11 mouse cellular contexts compared by ENCODE assay signal in genomic region chr2:166148672-166149332, GRCm38 (mm10). TPM values are rescaled to one million over a fixed set of nuclear protein-coding genes. Genes with fewer than 3 reads are reported as not detected.
DNase-seq lines count a peak whose midpoint lies in the region; ATAC-seq and TF ChIP-seq lines count a peak whose summit lies in the region.
"Had no signal": no experiment of that assay in that cellular context is flagged by ENCODE, and none has a peak within 500 bp of the region (broad histone marks: within the 10 kb centered on the region; RNA-seq: fewer than 3 reads in every experiment).

No protein-coding gene starts in this region.

- H3K4me1 ChIP-seq in midbrain, embryonic 12.5 days: peaks cover 63% of the 10 kb centered on the region
- peaks cover 29% of the 10 kb centered on the region for H3K4me1 ChIP-seq in midbrain, embryonic 16.5 days (ENCODE audit: control insufficient read depth, insufficient read depth, low read length)
- H3K4me1 ChIP-seq in heart, embryonic 16.5 days (ENCODE audit: control insufficient read depth, insufficient read depth, low read length): peaks cover 90% of the 10 kb centered on the region
- peaks cover 70% of the 10 kb centered on the region for H3K4me1 ChIP-seq in stomach, embryonic 16.5 days (ENCODE audit: control insufficient read depth, insufficient read depth, low read length)

- intact Hi-C loops in gastrocnemius, adult 2 months (cut with DNase I): no loop called here

- no peak overlapping the region for H3K4me2 ChIP-seq in midbrain, embryonic 12.5 days (replicated peaks)
- no peak overlapping the region for H3K4me2 ChIP-seq in midbrain, embryonic 16.5 days (ENCODE audit: low read length)
- H3K4me2 ChIP-seq in heart, embryonic 16.5 days (ENCODE audit: low read depth, low read length): peak overlapping the region; percentile 11; the same call in 1 of the 2 replicates
- H3K4me2 ChIP-seq in stomach, embryonic 16.5 days (ENCODE audit: low read depth, low read length): peak overlapping the region; percentile 16

- peak overlapping the region; percentile 32 for H3K27ac ChIP-seq in gastrocnemius, adult 2 months
- peak overlapping the region; percentile 25; the same call in 1 of the 2 replicates for H3K27ac ChIP-seq in midbrain, embryonic 12.5 days (replicated peaks)
- no peak overlapping the region for H3K27ac ChIP-seq in midbrain, embryonic 16.5 days (ENCODE audit: low read length)
- peak overlapping the region; percentile 73 for H3K27ac ChIP-seq in heart, embryonic 16.5 days (ENCODE audit: low read length)
- H3K27ac ChIP-seq in stomach, embryonic 16.5 days (ENCODE audit: low read length): peak overlapping the region; percentile 78

- no peaks in the 10 kb centered on the region for H3K9me3 ChIP-seq in midbrain, embryonic 12.5 days
- no peaks in the 10 kb centered on the region for H3K9me3 ChIP-seq in midbrain, embryonic 16.5 days (replicated peaks; ENCODE audit: control insufficient read depth, low read length, poor library complexity, severe bottlenecking)
- H3K9me3 ChIP-seq in heart, embryonic 16.5 days (replicated peaks; ENCODE audit: control insufficient read depth, low read length): no peaks in the 10 kb centered on the region
- no peaks in the 10 kb centered on the region for H3K9me3 ChIP-seq in stomach, embryonic 16.5 days (replicated peaks; ENCODE audit: control insufficient read depth, low read length)

- no peak overlapping the region for H3K9ac ChIP-seq in midbrain, embryonic 12.5 days (replicated peaks)
- no peak overlapping the region for H3K9ac ChIP-seq in midbrain, embryonic 16.5 days (ENCODE audit: low read depth, low read length)
- peak overlapping the region; percentile 47 for H3K9ac ChIP-seq in heart, embryonic 16.5 days (ENCODE audit: low read length)
- H3K9ac ChIP-seq in stomach, embryonic 16.5 days (ENCODE audit: low read length): peak overlapping the region; percentile 57

- DNase-seq in gastrocnemius, adult 2 months: no peak
- no peak for DNase-seq in gastrocnemius, adult 18-20 months (ENCODE audit: low spot score)
- no peak for DNase-seq in cerebellum, postnatal 25 days
- no peak for DNase-seq in adrenal gland, adult 18-20 months (ENCODE audit: low spot score in 2 of 2)
- DNase-seq: cerebellum, adult 9-10 months; gastrocnemius, postnatal 25 days; retina, postnatal 1 day had no signal

- no peak for ATAC-seq in midbrain, embryonic 12.5 days (ENCODE audit: low FRiP score, low read depth)
- no peak for ATAC-seq in midbrain, embryonic 16.5 days
- no peak for ATAC-seq in heart, embryonic 16.5 days (replicated peaks; ENCODE audit: extremely low read depth, insufficient read depth, low FRiP score)
- no peak for ATAC-seq in stomach, embryonic 16.5 days (ENCODE audit: insufficient read depth, low FRiP score)

- WGBS in midbrain, embryonic 12.5 days: 53% methylated on average over 13 of the region's 13 CpGs
- WGBS in midbrain, embryonic 16.5 days: 52% methylated on average over 13 of the region's 13 CpGs
- 28% methylated on average over 13 of the region's 13 CpGs for WGBS in heart, embryonic 16.5 days
- WGBS in stomach, embryonic 16.5 days: 22% methylated on average over 13 of the region's 13 CpGs

- no peak overlapping the region for H3K4me3 ChIP-seq in gastrocnemius, adult 2 months
- no peak overlapping the region for H3K4me3 ChIP-seq in midbrain, embryonic 12.5 days
- H3K4me3 ChIP-seq in midbrain, embryonic 16.5 days (ENCODE audit: low read depth, low read length): no peak overlapping the region
- no peak overlapping the region for H3K4me3 ChIP-seq in heart, embryonic 16.5 days (ENCODE audit: low read length)
- no peak overlapping the region for H3K4me3 ChIP-seq in stomach, embryonic 16.5 days (replicated peaks; ENCODE audit: low read length)

- no peak for TF ChIP-seq CTCF in gastrocnemius, adult 2 months (IDR thresholded peaks at IDR 0.05)

- H3K27me3 ChIP-seq in midbrain, embryonic 12.5 days: peaks cover 25% of the 10 kb centered on the region
- H3K27me3 ChIP-seq in midbrain, embryonic 16.5 days (ENCODE audit: control insufficient read depth, insufficient read depth, low read depth, low read length): 0 out of 2 replicates have a peak, but pooled peaks cover 4% of the 10 kb centered on the region
- no peaks in the 10 kb centered on the region for H3K27me3 ChIP-seq in heart, embryonic 16.5 days (ENCODE audit: control insufficient read depth, insufficient read depth, low read length)
- H3K27me3 ChIP-seq in stomach, embryonic 16.5 days (ENCODE audit: control insufficient read depth, insufficient read depth, low read length): no peaks in the 10 kb centered on the region

- no peaks in the 10 kb centered on the region for H3K36me3 ChIP-seq in midbrain, embryonic 12.5 days
- no peaks in the 10 kb centered on the region for H3K36me3 ChIP-seq in midbrain, embryonic 16.5 days (ENCODE audit: control insufficient read depth, insufficient read depth, low read length)
- H3K36me3 ChIP-seq in heart, embryonic 16.5 days (ENCODE audit: control insufficient read depth, insufficient read depth): no peaks in the 10 kb centered on the region
- no peaks in the 10 kb centered on the region for H3K36me3 ChIP-seq in stomach, embryonic 16.5 days (ENCODE audit: control insufficient read depth, insufficient read depth, low read length)

RNA-seq across cellular contexts. Expression of gene Sulf2, which starts 6.7 kb away (rescaled TPM):
- 10 to 100 TPM in 1 of 2 experiments, 1 to 10 TPM in 1; 5.9 to 12.2 TPM for total RNA-seq in gastrocnemius, adult 2 months (2021)
- total RNA-seq in gastrocnemius, adult 18-20 months (2021): 10 to 100 TPM in 1 of 2 experiments, 1 to 10 TPM in 1; 8.7 to 12.3 TPM
- 76.1 and 113 TPM in 2 replicates for polyA plus RNA-seq in midbrain, embryonic 12.5 days (2016; fragmentation: Nextera tagmentation; extraction: Ambion mirVana)
- polyA plus RNA-seq in midbrain, embryonic 16.5 days (2015; fragmentation: Nextera tagmentation; extraction: Ambion mirVana): 88.1 and 94.5 TPM in 2 replicates
- 61.8 and 73.3 TPM in 2 replicates for polyA plus RNA-seq in heart, embryonic 16.5 days (2015; fragmentation: Nextera tagmentation; extraction: Ambion mirVana)
- 119 and 124 TPM in 2 replicates for polyA plus RNA-seq in stomach, embryonic 16.5 days (2015; fragmentation: Nextera tagmentation; extraction: Ambion mirVana)
- 100 to 1,000 TPM in 1 of 2 experiments, 10 to 100 TPM in 1; 50.8 to 108 TPM for total RNA-seq in adrenal gland, adult 18-20 months (2021)

Comparison
In these comparisons a context has a peak if more than half of its experiments do, and no peak if none do; other contexts are left out.
1. H3K4me2 ChIP-seq: peak in heart, embryonic 16.5 days (single experiment) and stomach, embryonic 16.5 days (single experiment); none in midbrain, embryonic 12.5 days (single experiment) and midbrain, embryonic 16.5 days (single experiment).
2. H3K9ac ChIP-seq: peak in heart, embryonic 16.5 days (single experiment) and stomach, embryonic 16.5 days (single experiment); none in midbrain, embryonic 12.5 days (single experiment) and midbrain, embryonic 16.5 days (single experiment).